In the genomic region with DNA sequence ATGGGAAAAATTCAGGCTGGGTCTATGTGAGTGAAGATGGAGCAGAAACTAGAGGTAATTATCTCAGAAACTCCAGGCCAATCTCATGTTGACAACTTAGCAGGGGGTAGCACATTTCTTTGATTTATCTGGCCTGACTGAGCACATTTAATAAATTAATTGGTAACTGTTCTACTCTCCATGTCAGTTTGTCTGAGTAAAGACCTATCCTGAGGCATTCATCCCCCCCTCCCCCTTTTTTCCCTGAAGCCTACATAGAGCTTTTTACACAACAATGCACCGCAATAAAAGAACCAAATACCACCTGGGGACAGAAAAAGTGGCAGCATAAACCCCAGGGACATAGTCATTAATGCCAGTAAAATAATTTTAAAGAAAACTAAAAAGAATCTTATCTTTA, we compare ENCODE assay signal across 23 mouse cellular contexts.
DNase-seq lines count a peak whose midpoint lies in the region; ATAC-seq and TF ChIP-seq lines count a peak whose summit lies in the region.
"Had no signal": no experiment of that assay in that cellular context is flagged by ENCODE, and none has a peak within 500 bp of the region (broad histone marks: within the 10 kb centered on the region; RNA-seq: fewer than 3 reads in every experiment).

No protein-coding gene starts in this region.

- ATAC-seq in embryonic facial prominence, embryonic 12.5 days (ENCODE audit: insufficient number of reproducible peaks, insufficient read depth, low FRiP score, low TSS enrichment) = peak; percentile 41; the same call in 1 of the 2 replicates
- no peak for ATAC-seq in hindbrain, postnatal 0 days
- no peak for ATAC-seq in hindbrain, embryonic 16.5 days

- no peak for TF ChIP-seq CTCF in hindbrain, postnatal 0 days (IDR thresholded peaks at IDR 0.05; ENCODE audit: low read depth)

- H3K27ac ChIP-seq in embryonic facial prominence, embryonic 12.5 days = no peak overlapping the region
- H3K27ac ChIP-seq in embryonic facial prominence, embryonic 10.5 days (replicated peaks) = no peak overlapping the region
- no peak overlapping the region for H3K27ac ChIP-seq in hindbrain, postnatal 0 days
- no peak overlapping the region for H3K27ac ChIP-seq in hindbrain, embryonic 16.5 days (ENCODE audit: low read depth, low read length)
- H3K27ac ChIP-seq: kidney, postnatal 0 days; limb, embryonic 13.5 days; liver, embryonic 14.5 days; lung, embryonic 15.5 days had no signal

- no peak overlapping the region for H3K4me3 ChIP-seq in embryonic facial prominence, embryonic 12.5 days
- no peak overlapping the region for H3K4me3 ChIP-seq in embryonic facial prominence, embryonic 10.5 days
- no peak overlapping the region for H3K4me3 ChIP-seq in hindbrain, postnatal 0 days (ENCODE audit: low read length)
- no peak overlapping the region for H3K4me3 ChIP-seq in hindbrain, embryonic 16.5 days (ENCODE audit: low read length)
- H3K4me3 ChIP-seq: erythroblast, embryonic 14.5 days; heart, embryonic 12.5 days; limb, embryonic 13.5 days; lung, embryonic 15.5 days had no signal

- H3K36me3 ChIP-seq in embryonic facial prominence, embryonic 12.5 days = no peaks in the 10 kb centered on the region
- no peaks in the 10 kb centered on the region for H3K36me3 ChIP-seq in embryonic facial prominence, embryonic 10.5 days (replicated peaks)
- no peaks in the 10 kb centered on the region for H3K36me3 ChIP-seq in hindbrain, postnatal 0 days (ENCODE audit: insufficient read depth, low read length)
- no peaks in the 10 kb centered on the region for H3K36me3 ChIP-seq in hindbrain, embryonic 16.5 days (ENCODE audit: control insufficient read depth, insufficient read depth, low read length)
- H3K36me3 ChIP-seq: heart, embryonic 12.5 days; limb, embryonic 13.5 days; lung, embryonic 15.5 days had no signal

- no peak overlapping the region for H3K4me2 ChIP-seq in embryonic facial prominence, embryonic 12.5 days (replicated peaks)
- H3K4me2 ChIP-seq in hindbrain, postnatal 0 days (ENCODE audit: low read depth, low read length) = no peak overlapping the region
- H3K4me2 ChIP-seq in hindbrain, embryonic 16.5 days (ENCODE audit: low read length) = no peak overlapping the region
- H3K4me2 ChIP-seq: heart, embryonic 12.5 days; limb, embryonic 13.5 days; lung, embryonic 15.5 days had no signal

- H3K9ac ChIP-seq in embryonic facial prominence, embryonic 12.5 days = no peak overlapping the region
- H3K9ac ChIP-seq in hindbrain, postnatal 0 days (replicated peaks; ENCODE audit: low read length) = no peak overlapping the region
- H3K9ac ChIP-seq in hindbrain, embryonic 16.5 days (ENCODE audit: low read depth, low read length) = no peak overlapping the region
- H3K9ac ChIP-seq: heart, embryonic 12.5 days; limb, embryonic 13.5 days; liver, embryonic 14.5 days; lung, embryonic 15.5 days had no signal

- no peaks in the 10 kb centered on the region for H3K4me1 ChIP-seq in embryonic facial prominence, embryonic 12.5 days
- H3K4me1 ChIP-seq in embryonic facial prominence, embryonic 10.5 days = no peaks in the 10 kb centered on the region
- H3K4me1 ChIP-seq in hindbrain, postnatal 0 days (ENCODE audit: insufficient read depth, low read length) = no peaks in the 10 kb centered on the region
- no peaks in the 10 kb centered on the region for H3K4me1 ChIP-seq in hindbrain, embryonic 16.5 days (ENCODE audit: control insufficient read depth, insufficient read depth, low read depth, low read length)
- H3K4me1 ChIP-seq: heart, embryonic 12.5 days; limb, embryonic 13.5 days; lung, embryonic 15.5 days had no signal

- no peaks in the 10 kb centered on the region for H3K9me3 ChIP-seq in embryonic facial prominence, embryonic 12.5 days
- no peaks in the 10 kb centered on the region for H3K9me3 ChIP-seq in embryonic facial prominence, embryonic 10.5 days
- H3K9me3 ChIP-seq in hindbrain, postnatal 0 days (ENCODE audit: low read length) = no peaks in the 10 kb centered on the region
- H3K9me3 ChIP-seq in hindbrain, embryonic 16.5 days (ENCODE audit: control insufficient read depth, low read length) = no peaks in the 10 kb centered on the region
- H3K9me3 ChIP-seq: heart, embryonic 12.5 days; limb, embryonic 13.5 days; lung, embryonic 15.5 days had no signal

- DNase-seq in embryonic facial prominence, embryonic 10.5 days (ENCODE audit: low spot score) = no peak
- DNase-seq in hindbrain, postnatal 0 days (ENCODE audit: low spot score) = peak; percentile 5
- DNase-seq in Muller cell, postnatal 12 days (ENCODE audit: inconsistent ontology term) = peak; percentile 85
- DNase-seq in retina, embryonic 14.5 days (ENCODE audit: low spot score) = peak; percentile 84
- no peak for DNase-seq in ovary, postnatal 36 days (ENCODE audit: low spot score)
- DNase-seq: adrenal gland, adult 8-10 months; cerebellum, postnatal 10 days; gastrocnemius, postnatal 10 days; heart, adult 11 months; heart, postnatal 14 days; kidney, adult 18-20 months; layer of hippocampus, postnatal 36 days; lung, postnatal 4 days; right cerebral cortex, adult 18-20 months; thymus, postnatal 14 days had no signal

- no peaks in the 10 kb centered on the region for H3K27me3 ChIP-seq in embryonic facial prominence, embryonic 12.5 days
- no peaks in the 10 kb centered on the region for H3K27me3 ChIP-seq in embryonic facial prominence, embryonic 10.5 days (replicated peaks; ENCODE audit: low read depth, poor library complexity, severe bottlenecking)
- no peaks in the 10 kb centered on the region for H3K27me3 ChIP-seq in hindbrain, postnatal 0 days (ENCODE audit: insufficient read depth, low read length)
- H3K27me3 ChIP-seq in hindbrain, embryonic 16.5 days (replicated peaks; ENCODE audit: control insufficient read depth, insufficient read depth, low read length) = no peaks in the 10 kb centered on the region
- H3K27me3 ChIP-seq: heart, embryonic 12.5 days; limb, embryonic 13.5 days; lung, embryonic 15.5 days had no signal

- 60% methylated on average over 1 of the region's 1 CpGs for WGBS in embryonic facial prominence, embryonic 12.5 days
- WGBS in embryonic facial prominence, embryonic 10.5 days = 38% methylated on average over 1 of the region's 1 CpGs
- 13% methylated on average over 1 of the region's 1 CpGs for WGBS in hindbrain, postnatal 0 days
- 19% methylated on average over 1 of the region's 1 CpGs for WGBS in hindbrain, embryonic 16.5 days

Comparison
In these comparisons a context has a peak if more than half of its experiments do, and no peak if none do; other contexts are left out.
1. DNase-seq: peak in hindbrain, postnatal 0 days (single experiment), Muller cell, postnatal 12 days (single experiment) and retina, embryonic 14.5 days (single experiment); none in embryonic facial prominence, embryonic 10.5 days (single experiment) and ovary, postnatal 36 days (single experiment).